Mouse (Mus musculus) heart, postnatal 14 days (tissue): ENCODE measurements around the gene Izumo4. TPM values are rescaled to one million over a fixed set of nuclear protein-coding genes. Genes with fewer than 3 reads are reported as not detected.

Source experiments
- total RNA-seq, 2 experiments: library from RNA; stranded (reverse); gene quantifications; 2 replicates each; pipeline ENCODE4 v1.2.3; 2021

Izumo4 gene
- total RNA-seq, 2 experiments from 2014 or later, result 4.5 to 4.9 TPM

Other genes with a start within 250 kb of the Izumo4 start
- gene Onecut3, start 207.3 kb upstream of the Izumo4 start, total RNA-seq, result not detected
- gene Atp8b3, start 163.1 kb upstream of the Izumo4 start, total RNA-seq, result not detected
- 10 to 100 TPM; 14.2 to 18.1 TPM for gene Rexo1, start 140.6 kb upstream of the Izumo4 start, total RNA-seq
- 1 to 10 TPM; 4.5 to 4.7 TPM for gene Klf16, start 124.9 kb upstream of the Izumo4 start, total RNA-seq
- gene Abhd17a, start 111.8 kb upstream of the Izumo4 start, total RNA-seq, result 10 to 100 TPM; 73.0 to 75.1 TPM
- gene Scamp4, start 99.3 kb upstream of the Izumo4 start, total RNA-seq, result 10 to 100 TPM; 19.8 to 23.5 TPM
- gene Adat3, start 99.3 kb upstream of the Izumo4 start, total RNA-seq, result 1 to 10 TPM; 1.6 to 1.8 TPM
- gene Gm49322, start 96.2 kb upstream of the Izumo4 start, total RNA-seq, result under 1 TPM; 0.55 to 0.71 TPM
- gene Csnk1g2, start 79.3 kb upstream of the Izumo4 start, total RNA-seq, result 100 to 1,000 TPM; 123 to 131 TPM
- 10 to 100 TPM; 40.6 to 41.9 TPM for gene Btbd2, start 45.1 kb upstream of the Izumo4 start, total RNA-seq
- gene Mknk2, start 24.1 kb upstream of the Izumo4 start, total RNA-seq, result 100 to 1,000 TPM; 166 to 169 TPM
- 10 to 100 TPM in 1 of 2 experiments, 1 to 10 TPM in 1; 7.0 to 11.4 TPM for gene Mob3a, start 207 bp upstream of the Izumo4 start, total RNA-seq
- gene Ap3d1, start 40.1 kb downstream of the Izumo4 start, total RNA-seq, result 10 to 100 TPM; 44.6 to 47.8 TPM
- 10 to 100 TPM; 55.1 to 56.3 TPM for gene Dot1l, start 53.0 kb downstream of the Izumo4 start, total RNA-seq
- 10 to 100 TPM; 27.0 to 31.6 TPM for gene Sf3a2, start 96.0 kb downstream of the Izumo4 start, total RNA-seq
- gene Plekhj1, start 96.4 kb downstream of the Izumo4 start, total RNA-seq, result 10 to 100 TPM; 35.7 to 36.3 TPM
- under 1 TPM; 0.56 to 0.65 TPM for gene Amh, start 103.1 kb downstream of the Izumo4 start, total RNA-seq
- not detected for gene Jsrp1, start 111.3 kb downstream of the Izumo4 start, total RNA-seq
- gene Oaz1, start 124.5 kb downstream of the Izumo4 start, total RNA-seq, result 100 to 1,000 TPM; 893 to 962 TPM
- gene Lingo3, start 141.9 kb downstream of the Izumo4 start, total RNA-seq, result 1 to 10 TPM; 4.2 to 5.7 TPM
- gene Lsm7, start 153.0 kb downstream of the Izumo4 start, total RNA-seq, result 10 to 100 TPM; 21.3 to 28.3 TPM
- gene Sppl2b, start 153.1 kb downstream of the Izumo4 start, total RNA-seq, result 10 to 100 TPM; 26.6 to 28.5 TPM
- not detected for gene Tmprss9, start 169.7 kb downstream of the Izumo4 start, total RNA-seq
- gene Timm13, start 198.8 kb downstream of the Izumo4 start, total RNA-seq, result 100 to 1,000 TPM; 145 to 161 TPM
- gene Lmnb2, start 216.1 kb downstream of the Izumo4 start, total RNA-seq, result 1 to 10 TPM; 5.1 to 7.0 TPM
- gene Gadd45b, start 227.9 kb downstream of the Izumo4 start, total RNA-seq, result 10 to 100 TPM; 13.6 to 17.2 TPM